Mouse (Mus musculus): Measurements from ENCODE around the gene Cops2.
A peak's percentile ranks its signal among the peaks of the same experiment; 100 is the strongest.

Gene Cops2

DNA sequence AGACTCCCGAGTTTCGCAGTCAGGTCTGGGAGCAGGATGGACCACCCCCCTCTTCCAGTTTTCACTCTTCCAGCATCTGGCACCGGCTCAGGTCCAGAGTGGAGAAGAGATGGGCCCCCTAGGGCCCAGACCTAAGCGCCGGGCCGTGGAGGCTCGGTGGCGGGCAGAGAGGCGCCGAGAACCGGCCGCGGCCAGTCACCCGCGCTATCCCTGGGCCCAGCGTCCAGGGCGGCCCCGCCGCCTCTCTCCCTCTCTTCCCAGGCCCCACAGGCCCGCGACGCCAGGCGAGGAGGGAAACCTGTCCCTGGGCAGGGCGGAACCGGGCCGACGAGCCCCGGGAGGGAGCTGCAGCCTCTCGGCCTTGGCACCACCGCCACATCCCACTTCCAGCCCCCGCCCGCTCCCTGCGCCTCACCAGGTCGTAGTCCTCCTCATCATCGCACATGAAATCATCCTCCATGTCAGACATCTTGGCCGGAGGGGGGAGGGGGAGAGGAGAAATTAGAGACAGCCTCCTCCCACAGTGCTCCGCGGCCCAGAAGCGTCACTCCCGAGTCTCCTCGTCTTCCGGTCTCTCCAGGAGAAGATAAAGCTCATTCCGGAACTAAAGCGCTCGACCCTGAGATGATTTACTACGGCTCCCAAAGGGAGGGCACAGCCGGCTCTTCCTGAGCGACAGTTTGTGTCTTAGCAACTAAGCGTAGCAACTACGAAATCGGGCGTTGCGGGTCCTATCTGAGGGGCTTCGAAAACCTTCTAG is at the start of gene Cops2, which contains the start of gene Galk2:
TSS of gene Cops2 (minus strand) at position 619 of the 760 bp plus-strand sequence.
TSS of gene Galk2 (plus strand) at position 589 of the 760 bp plus-strand sequence.
- DNase-seq (ENCODE audit: low read depth), result peak; percentile 97

DNA sequence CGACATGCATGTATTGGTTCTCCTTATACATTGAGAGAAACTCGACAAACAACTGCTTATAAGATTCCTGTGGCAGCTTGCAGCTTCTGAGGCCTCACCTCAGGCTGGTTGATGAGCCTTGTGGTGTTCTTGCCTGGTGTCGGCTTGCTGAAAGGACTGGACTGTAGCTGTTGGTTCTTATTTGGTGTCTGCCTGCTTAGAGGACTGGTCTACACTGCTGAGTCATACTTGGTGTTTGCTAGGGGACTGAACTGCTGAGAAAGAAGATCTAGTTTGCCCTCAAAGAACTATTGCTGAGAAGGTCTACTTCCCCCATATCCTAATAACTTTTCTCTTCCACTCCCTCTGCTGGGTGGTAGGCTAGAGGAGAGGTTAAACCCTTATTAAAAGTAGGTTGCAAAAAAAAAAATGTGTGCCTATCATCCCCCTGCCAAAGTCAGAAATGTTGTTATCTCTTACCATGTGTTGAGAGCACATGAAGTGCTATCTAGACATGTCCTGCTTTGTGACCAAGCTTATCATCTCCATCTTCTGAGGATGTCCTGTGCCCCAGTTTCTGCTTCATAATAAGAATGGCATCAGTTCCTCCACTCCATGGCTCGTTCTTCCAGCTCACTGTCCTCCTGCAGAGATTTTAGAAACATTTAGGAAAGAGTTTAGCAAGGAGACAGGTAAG is 48.8 kb upstream of the Cops2 start:
- DNase-seq (ENCODE audit: low read depth), result peak; percentile 62

DNA sequence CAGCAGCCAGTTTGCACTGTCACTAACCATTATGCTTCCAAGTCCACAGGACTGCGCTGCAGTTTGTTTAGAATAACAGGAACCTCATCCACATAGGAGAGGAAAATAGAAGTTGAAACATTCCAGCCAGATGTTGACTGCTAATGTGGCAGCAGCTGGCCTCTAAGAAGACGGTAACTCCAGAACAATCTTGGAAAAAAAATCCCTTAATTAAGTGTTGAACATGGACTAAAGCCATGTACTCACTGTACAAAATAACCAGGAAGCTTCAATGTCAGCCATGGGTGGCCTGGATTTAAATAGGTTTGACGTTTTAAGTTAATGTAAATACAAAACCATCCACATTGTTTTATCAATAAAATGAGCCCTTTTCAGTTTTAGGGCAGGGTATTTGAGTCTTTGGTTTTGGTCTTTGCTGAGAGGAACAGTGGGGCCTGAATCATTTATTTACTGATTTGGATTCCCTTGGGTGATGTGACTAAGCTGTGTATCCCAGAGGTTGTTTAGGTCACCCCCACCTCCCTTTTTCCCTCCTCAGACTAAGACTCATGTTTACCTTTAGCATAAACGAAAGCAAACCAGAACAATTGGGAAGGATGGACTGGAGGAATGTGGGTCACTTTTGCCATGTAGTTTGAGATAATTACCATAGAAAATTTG is 47.6 kb upstream of the Cops2 start:
- no peak for DNase-seq (ENCODE audit: low read depth)

DNA sequence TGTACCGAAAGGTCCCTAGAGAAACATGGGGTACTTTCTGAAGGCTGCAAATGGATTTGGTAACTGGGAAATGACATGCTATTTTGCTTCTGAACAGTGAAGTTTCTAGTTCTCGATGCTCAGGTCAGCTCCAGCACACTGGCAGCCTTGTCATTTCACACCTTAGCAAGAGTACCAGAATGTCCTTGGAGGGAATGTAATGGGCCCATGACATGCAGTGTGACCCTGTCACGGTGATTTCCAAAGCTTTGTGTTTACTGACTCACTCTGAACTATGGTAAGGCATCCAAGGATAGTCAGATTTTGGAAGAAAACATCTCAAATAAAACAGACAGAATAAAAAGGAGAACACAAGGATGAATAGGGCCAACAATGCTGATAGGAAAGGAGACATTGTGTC is 42.5 kb upstream of the Cops2 start:
- DNase-seq (ENCODE audit: low read depth), result no peak

DNA sequence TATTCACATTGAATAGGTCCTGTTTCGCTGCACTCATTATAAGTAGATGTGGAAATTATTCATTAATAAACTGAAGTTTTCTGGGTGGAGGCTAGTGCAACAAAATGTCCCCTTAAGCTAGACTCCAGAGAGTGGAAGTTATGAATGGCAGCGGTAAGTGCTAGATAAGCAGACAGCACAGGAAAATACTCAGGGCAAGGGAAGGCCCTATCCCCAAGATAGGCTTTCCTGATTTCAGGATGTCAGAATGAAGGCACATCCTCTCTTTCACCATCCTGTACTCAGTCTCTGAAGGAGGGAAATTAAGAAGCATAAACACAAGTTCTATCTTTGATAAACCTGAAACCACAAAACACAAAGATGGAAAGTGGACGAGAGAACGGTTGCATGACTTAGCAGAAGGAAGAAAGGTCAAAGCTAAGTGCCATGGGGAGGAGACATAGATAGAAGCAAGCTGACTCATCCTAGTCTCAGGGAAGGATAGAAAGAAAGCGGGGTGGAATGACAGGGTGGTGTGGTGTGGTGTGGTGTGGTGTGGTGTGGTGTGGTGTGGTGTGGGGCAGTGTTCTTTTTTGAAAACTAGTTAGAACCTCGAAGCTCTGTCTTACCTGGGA is 42.0 kb upstream of the Cops2 start:
- DNase-seq (ENCODE audit: low read depth), result peak; percentile 95

DNA sequence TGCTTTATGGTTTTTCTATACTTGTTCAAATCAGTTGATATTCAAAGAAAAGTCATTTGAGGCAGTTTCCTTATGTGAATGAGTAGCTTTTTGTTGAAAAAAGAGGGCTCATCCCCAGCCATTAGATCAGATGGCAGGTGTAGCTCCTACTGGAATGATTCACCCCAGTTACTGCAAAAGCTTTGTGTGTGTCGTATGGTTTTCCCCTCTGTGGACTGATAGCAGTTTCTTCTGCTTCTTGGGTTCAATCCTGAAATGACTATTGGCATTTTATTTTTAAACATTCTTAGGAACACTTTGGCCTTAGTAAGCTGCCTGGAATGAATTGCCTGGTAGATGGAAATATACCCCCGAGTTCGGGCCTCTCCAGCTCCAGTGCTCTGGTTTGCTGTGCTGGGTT is 37.4 kb upstream of the Cops2 start:
- no peak for DNase-seq (ENCODE audit: low read depth)

DNA sequence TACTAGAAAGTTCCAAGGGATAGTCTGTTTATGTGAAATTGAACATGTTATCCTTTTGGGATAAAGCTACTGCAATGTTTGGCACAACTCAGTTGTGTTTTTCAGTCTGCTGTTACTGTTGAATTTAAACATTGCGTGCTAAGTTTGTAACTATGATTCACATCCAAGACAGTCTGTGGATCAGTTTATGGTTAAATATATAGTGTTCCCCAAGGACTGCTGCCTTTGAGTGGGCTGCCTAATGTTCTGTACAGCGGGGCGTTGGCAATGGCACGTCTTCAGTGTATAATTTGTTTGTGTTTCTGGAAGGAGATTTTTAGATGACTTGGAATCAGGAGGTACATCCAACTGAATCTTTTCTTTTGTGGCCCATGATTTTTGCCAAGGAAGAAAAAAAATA is 36.2 kb upstream of the Cops2 start:
- no peak for DNase-seq (ENCODE audit: low read depth)

DNA sequence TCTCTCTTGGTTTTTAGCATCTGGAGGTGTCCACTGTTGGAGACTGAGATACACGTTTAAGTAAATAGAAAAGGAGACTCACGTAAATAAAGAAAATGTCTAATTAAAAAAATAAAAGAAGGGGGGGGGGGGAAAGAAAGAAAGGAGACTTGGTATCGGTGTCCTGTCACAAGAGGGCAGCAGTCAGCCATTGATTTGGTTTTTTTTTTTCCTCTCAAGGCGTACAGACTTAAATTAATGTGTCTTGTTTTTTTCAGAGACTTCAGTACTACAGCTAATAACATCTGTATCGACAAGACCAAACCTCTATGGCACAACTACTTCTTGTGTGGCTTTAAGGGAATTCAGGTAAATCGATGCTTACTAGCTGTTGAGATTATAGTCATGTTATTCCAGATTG is 34.2 kb upstream of the Cops2 start:
- peak; percentile 79 for DNase-seq (ENCODE audit: low read depth)

DNA sequence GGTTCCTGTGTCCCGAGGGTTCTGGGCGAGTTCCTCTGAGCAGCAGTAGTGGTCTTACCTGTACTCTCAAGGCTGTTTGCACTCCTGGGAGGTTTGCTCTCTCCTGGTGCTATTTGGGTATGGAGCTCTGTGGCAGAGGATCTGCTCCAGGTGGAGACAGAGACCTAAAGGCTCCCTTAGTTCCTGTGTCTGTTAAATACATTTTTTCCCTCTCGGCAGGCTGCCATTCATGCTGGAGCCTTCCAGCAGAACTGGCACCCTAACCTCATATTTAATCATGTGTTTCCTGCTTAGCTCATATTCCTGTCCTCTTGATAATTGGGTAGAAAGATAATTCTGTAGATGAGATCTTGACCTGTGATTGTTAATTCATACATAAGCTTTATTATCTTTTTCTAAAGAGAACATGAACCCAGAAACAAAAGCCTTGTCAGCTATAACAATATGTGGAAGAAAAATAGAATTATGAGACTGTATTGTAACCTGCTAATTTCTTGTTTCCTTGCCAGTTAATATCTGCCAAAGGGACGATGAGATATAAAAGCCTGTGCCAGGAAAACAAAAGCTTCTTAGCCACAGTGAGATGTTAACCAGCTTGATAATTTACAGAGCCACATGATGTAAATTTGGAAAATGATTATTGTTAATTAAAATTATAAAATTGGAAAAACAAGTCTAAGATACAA is 27.1 kb upstream of the Cops2 start:
- no peak for DNase-seq (ENCODE audit: low read depth)

DNA sequence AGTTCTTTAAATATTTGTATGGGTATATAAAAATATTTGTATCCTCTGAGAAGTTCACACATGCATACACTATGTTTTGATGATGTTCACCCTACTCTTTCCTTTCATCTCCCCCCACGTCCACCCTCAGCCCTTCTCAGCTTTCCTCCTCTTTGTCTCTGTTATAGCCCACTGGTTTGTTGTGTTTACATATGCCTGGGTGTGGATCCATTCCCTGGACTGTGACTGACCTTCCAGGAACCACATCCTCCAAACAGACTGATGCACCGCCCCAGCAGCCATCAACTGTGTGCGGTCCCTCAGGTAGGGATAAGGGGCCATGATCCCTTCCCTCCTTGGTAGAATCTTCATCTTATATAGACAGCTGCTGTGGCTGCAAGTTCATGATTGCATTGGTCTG is 11.2 kb upstream of the Cops2 start:
- no peak for DNase-seq (ENCODE audit: low read depth)

DNA sequence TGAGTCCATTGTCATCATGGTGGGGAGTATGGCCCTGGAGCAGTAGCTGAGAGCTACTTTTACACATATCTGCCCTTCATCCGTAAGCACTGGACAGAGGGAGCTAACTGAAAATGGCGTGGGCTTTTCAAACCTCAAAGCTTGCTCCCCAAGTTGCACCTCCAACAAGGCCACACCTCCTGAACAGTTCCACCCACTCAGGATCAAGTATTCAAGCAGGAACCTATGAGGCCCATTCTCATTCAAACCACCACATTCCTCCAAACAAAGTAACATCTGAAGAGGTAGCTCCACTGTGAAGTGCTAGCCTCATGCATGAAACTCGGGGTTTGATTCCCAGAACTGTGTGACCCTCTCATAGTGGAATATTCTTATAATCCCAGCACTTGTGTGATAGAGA is 9.4 kb upstream of the Cops2 start:
- no peak for DNase-seq (ENCODE audit: low read depth)

DNA sequence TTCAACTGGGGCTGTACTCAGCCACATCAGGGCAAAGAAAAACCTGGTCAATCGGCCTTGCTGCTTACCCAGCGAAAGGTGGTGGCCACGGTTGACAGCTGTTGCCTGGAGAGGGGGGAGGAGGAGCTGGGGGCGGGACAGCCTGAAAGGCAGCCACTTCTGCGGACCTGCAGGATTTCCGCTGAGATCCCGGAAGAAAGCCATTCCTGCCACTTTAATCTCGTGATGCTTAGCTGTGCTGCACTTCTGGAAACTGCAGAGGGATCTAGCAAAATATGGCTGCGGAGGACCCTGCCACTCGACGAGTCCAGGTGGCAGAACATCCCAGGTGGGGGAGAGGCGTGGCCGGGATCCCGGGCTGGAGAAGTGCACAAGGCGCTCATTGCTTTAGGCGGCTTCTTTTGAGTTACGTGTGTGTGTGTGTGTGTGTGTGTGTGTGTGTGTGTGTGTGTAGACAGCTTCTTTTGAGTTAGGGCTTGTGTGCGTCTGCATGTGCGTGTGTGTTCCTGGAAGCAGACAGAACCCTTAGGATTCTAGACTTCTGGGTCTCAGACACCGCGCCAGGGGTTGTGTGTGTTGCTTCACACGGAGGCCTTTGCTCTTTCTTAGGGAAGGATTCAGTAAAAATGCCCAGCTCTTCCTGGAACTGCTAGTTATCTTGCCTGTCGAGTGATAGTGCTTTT is 7.3 kb upstream of the Cops2 start:
- DNase-seq (ENCODE audit: low read depth), result peak; percentile 89

DNA sequence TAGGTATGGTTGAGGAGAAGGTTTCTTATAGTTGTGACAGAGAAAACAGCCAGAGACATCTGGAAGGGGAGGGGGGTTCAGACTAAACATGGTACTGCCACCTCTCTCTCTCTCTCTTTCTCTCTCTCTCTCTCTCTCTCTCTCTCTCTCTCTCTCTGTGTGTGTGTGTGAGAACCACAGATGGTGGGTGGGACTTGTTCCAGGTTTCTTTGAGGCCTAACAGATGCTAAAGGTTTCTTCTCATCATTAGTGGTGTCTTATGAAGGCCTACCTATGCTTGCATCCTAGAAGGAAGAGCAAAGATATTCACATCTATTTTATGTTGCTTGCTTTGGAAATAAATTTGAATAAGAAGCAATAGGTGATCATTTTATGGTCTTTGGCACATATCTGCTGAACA is 6.6 kb upstream of the Cops2 start:
- no peak for DNase-seq (ENCODE audit: low read depth)

DNA sequence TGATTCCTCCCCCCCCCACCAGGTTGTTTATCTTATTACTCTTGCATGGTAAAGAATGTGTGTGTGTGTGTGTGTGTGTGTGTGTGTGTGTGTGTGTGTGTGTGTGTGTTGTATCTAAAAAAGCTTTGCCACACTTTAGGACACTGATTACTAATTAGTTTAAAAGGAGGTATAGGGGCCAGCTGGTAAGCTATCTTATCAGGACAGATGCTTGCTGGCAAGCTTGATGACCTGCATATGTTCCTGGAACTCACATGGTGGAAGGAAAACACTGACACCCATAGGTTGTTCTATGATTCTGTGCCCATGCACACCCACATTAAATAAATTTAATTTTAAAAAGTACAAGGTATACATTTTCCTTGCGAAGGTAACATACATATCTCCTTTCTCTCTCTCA is 5.6 kb upstream of the Cops2 start:
- no peak for DNase-seq (ENCODE audit: low read depth)

DNA sequence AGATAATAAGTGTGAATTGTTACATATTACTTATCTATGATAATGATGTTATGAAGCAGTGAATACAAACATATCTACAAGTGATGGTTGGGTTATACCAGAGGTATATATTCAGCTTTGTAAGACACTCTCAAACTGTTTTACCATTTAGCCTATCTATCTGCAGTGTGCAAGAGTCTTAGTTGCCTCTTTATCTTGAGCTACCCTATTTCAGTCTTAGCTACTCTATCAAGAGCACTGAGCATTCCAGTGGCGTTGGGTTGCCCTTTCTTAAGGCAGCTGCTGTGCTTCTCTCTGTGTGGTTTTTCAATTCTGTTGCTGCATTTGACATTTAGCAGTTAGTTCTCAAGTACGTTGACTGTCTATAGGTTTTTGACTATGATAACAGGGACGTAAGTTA is 4.9 kb upstream of the Cops2 start:
- DNase-seq (ENCODE audit: low read depth), result no peak

DNA sequence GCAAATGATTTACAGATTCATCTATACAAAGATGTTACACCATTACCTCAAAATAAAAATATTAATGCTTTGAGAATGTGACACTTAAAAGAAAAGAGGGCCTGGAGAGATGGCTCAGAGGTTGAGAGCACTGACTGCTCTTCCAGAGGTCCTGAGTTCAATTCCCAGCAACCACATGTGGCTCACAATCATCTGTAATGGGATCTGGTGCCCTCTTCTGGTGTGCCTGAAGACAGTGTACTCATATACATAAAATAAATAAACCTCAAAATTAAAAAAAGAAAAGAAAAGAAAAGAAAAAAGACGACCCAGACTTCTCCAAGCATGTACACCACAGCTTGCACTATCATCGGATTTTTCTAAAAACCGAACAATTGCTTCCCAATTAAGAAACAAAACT is 1.2 kb downstream of the Cops2 start:
- no peak for DNase-seq (ENCODE audit: low read depth)

DNA sequence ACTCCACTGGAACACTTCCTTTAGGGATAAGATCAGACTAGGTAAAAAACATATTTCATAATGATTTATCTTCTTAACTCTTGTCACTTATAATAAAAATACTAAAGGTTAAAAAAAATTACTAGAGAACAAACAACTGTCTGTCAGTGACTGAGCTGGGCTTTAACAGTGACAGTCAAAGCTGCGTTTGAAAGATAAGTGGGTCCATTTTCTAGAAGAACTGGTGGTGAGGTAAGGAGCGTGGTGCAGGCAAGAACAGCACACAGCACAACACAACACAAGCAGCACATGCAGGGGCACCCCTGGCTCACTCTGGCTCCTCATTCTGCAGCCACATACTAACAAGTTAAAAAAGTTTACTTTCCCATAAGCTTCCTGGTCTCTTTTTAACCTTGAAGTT is 7.7 kb downstream of the Cops2 start:
- DNase-seq (ENCODE audit: low read depth), result no peak

DNA sequence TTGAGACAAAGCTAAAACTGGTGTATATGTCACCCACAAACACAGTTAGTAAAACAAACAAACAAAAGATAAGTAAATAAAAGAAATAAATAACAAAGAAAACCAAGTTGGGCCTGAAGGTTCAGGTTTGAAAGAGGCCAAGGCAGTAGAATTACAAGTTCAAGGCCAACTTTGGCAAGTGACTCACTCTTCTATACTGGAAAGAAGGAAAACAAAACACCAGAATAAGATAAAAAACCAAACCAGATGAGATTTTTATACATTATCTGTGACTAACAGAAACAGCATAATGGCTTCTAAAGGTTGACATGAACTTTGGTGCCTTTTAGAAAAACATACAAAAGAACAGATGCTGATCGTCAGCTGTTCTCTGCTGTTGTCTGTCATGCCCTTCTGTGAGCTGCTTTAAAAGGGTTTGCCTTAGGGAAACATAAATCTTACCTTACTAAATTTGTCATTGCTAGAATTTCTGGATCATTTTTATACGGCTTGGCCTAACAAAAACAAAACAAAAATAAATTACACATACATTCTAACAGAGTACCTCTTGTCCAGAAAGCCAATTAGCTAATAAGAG is 20.1 kb downstream of the Cops2 start:
- peak; percentile 71 for DNase-seq (ENCODE audit: low read depth)

DNA sequence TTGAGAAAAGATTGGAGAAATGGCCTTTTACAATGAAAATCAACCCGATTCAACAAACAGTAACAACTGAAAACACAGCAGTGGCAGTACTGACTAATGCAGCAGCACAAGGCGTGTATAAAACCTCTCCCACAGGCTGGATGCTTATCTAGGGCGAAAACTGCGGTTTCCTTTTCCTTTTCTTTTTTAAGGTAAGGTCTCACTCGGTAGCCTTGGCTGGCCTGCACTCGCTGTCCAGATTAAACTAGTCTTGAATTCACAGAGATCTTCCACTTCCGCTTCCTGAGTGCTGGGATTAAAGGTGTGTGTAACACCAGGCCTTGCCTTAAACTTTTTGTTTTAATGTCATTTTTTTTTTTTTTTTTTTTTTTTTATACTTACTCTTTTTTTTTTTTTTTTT is 20.8 kb downstream of the Cops2 start:
- DNase-seq (ENCODE audit: low read depth), result peak; percentile 91

DNA sequence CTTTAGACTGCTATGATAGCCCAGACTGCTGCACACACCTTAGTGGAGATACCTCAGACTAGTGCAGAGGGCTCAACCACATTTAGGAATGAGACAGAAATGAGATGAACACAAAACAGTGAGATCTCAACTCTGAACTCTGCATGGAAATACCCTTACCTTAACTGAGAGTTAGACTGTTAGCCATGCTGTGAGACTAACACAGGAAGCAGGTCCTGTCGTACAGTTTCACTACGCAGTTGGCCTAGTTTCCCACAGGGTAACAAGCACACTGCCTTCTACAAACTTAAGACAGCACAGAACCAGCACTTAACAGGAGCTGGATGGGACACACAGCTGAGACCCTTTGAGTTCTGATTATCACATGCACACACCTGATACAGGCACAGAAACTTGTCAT is 29.0 kb downstream of the Cops2 start:
- DNase-seq (ENCODE audit: low read depth), result no peak

DNA sequence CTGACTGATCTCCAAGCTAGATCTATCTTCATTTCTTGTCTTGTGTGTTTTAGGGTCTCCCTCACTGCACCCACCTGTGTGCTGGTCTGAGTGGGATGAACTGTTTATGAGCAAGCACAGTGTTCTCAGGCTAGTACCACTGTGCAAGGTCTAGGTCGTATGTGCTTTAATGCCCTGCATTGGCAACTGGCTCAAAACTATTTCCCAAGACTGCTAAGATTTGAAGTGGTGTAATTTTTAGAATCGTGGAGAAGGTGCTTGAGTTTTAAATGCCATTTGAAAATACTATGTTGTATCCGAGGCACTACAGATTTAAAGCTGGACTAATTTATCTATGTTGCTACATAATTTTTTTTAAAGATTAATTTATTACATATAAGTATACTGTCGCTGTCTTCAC is 31.0 kb downstream of the Cops2 start:
- DNase-seq (ENCODE audit: low read depth), result no peak

Measured in 416B (cell line).